Mouse (Mus musculus) frontal cortex, postnatal 14 days (tissue): ENCODE data around the gene Rell1.
A peak's percentile ranks its signal among the peaks of the same experiment; 100 is the strongest.

ENCODE experiments used
- DNase-seq, 2 experiments: peaks; one replicate each; pipeline ENCODE4 v3.0.0; 2022; ENCODE audit warnings: low spot score in 2 of 2

Rell1 gene

GRCm38 (mm10) chr5:63952039-63952438 is 16.7 kb downstream of the Rell1 start:
- DNase-seq, result no peak

- DNase-seq, result no peak
These were observed 17.2 kb downstream of the Rell1 start for GRCm38 (mm10) chr5:63951421-63951911.

- DNase-seq, result no peak
These were observed 19.5 kb downstream of the Rell1 start for GRCm38 (mm10) chr5:63949195-63949594.

- DNase-seq, result no peak
These were observed 21.2 kb downstream of the Rell1 start for GRCm38 (mm10) chr5:63947526-63947925.

- DNase-seq, result no peak
These were observed 25.4 kb downstream of the Rell1 start for GRCm38 (mm10) chr5:63943291-63943690.

- DNase-seq, result no peak
These were observed 26.8 kb downstream of the Rell1 start for GRCm38 (mm10) chr5:63941891-63942290.

GRCm38 (mm10) chr5:63938575-63938974 is 30.1 kb downstream of the Rell1 start:
- DNase-seq, result no peak

- DNase-seq, result no peak
These were observed 32.0 kb downstream of the Rell1 start for GRCm38 (mm10) chr5:63936740-63937139.

- DNase-seq, result no peak
These were observed 33.1 kb downstream of the Rell1 start for GRCm38 (mm10) chr5:63935581-63935980.

GRCm38 (mm10) chr5:63932829-63933228 is 35.9 kb downstream of the Rell1 start:
- DNase-seq, result no peak

- DNase-seq, result no peak
These were observed 37.8 kb downstream of the Rell1 start for GRCm38 (mm10) chr5:63930824-63931358.

GRCm38 (mm10) chr5:63925035-63925628 is 43.6 kb downstream of the Rell1 start:
- DNase-seq, result no peak

GRCm38 (mm10) chr5:63923305-63924025 is 45.2 kb downstream of the Rell1 start:
- DNase-seq, result no peak

- DNase-seq, result no peak
These were observed 50.5 kb downstream of the Rell1 start for GRCm38 (mm10) chr5:63918201-63918600.

- DNase-seq, result no peak
These were observed 52.1 kb downstream of the Rell1 start for GRCm38 (mm10) chr5:63916457-63917139.

- DNase-seq, result no peak
These were observed 53.8 kb downstream of the Rell1 start for GRCm38 (mm10) chr5:63914896-63915295.

GRCm38 (mm10) chr5:63910171-63910960 is 58.3 kb downstream of the Rell1 start:
- DNase-seq, result no peak

GRCm38 (mm10) chr5:63907513-63907912 is 61.2 kb downstream of the Rell1 start:
- DNase-seq, result no peak

GRCm38 (mm10) chr5:63906149-63907093 is 62.3 kb downstream of the Rell1 start:
- DNase-seq, result peak; percentile 63 to 89

GRCm38 (mm10) chr5:63903329-63903728 is 65.4 kb downstream of the Rell1 start:
- no peak for DNase-seq

GRCm38 (mm10) chr5:63897820-63898110 is 70.9 kb downstream of the Rell1 start:
- no peak for DNase-seq
